Mouse (Mus musculus): ENCODE data around the gene Slc6a3. TPM values are rescaled to one million over a fixed set of nuclear protein-coding genes. Genes with fewer than 3 reads are reported as not detected.

The Slc6a3 gene
- polyA plus RNA-seq, 1 experiment from 2014 or later = 8.1 TPM

GRCm38 (mm10) chr13:73536824-73537223 lies 277 bp downstream of the Slc6a3 start:
- Histone ChIP-seq H3K4me1 (ENCODE audit: control insufficient read depth, insufficient read depth, low read length) (peaks cover 7% of the 10 kb centered on the region; the same call in 1 of the 2 replicates), H3K9ac (replicated peaks; ENCODE audit: low read length) (peak overlapping the region; percentile 32), H3K4me3 (replicated peaks; ENCODE audit: low read depth, low read length) (peak overlapping the region; percentile 36), H3K4me2 (ENCODE audit: low read length) (peak overlapping the region; percentile 66), H3K27me3 (ENCODE audit: control insufficient read depth, insufficient read depth, low read length) (peaks cover 29% of the 10 kb centered on the region), H3K36me3 (ENCODE audit: control insufficient read depth, insufficient read depth, low read length) (no peaks in the 10 kb centered on the region), H3K27ac (replicated peaks; ENCODE audit: low read depth, low read length) (no peak overlapping the region), H3K9me3 (ENCODE audit: control insufficient read depth, low read length) (no peaks in the 10 kb centered on the region)
- DNase-seq (no peak), ATAC-seq (ENCODE audit: low FRiP score, low TSS enrichment) (no peak)
- 14% methylated on average over 13 of the region's 13 CpGs for WGBS

GRCm38 (mm10) chr13:73564201-73564600 lies 27.7 kb downstream of the Slc6a3 start:
- H3K4me3 ChIP-seq (replicated peaks; ENCODE audit: low read depth, low read length) = no peak overlapping the region
- no peak overlapping the region for H3K27ac ChIP-seq (replicated peaks; ENCODE audit: low read depth, low read length)
- H3K9me3 ChIP-seq (ENCODE audit: control insufficient read depth, low read length) = no peaks in the 10 kb centered on the region
- H3K4me2 ChIP-seq (ENCODE audit: low read length) = no peak overlapping the region
- no peak overlapping the region for H3K9ac ChIP-seq (replicated peaks; ENCODE audit: low read length)
- H3K4me1 ChIP-seq (ENCODE audit: control insufficient read depth, insufficient read depth, low read length) = no peaks in the 10 kb centered on the region
- no peak for ATAC-seq (ENCODE audit: low FRiP score, low TSS enrichment)
- H3K27me3 ChIP-seq (ENCODE audit: control insufficient read depth, insufficient read depth, low read length) = no peaks in the 10 kb centered on the region
- H3K36me3 ChIP-seq (ENCODE audit: control insufficient read depth, insufficient read depth, low read length) = no peaks in the 10 kb centered on the region
- WGBS = 87% methylated on average over 5 of the region's 5 CpGs
- DNase-seq = no peak

- H3K9ac ChIP-seq (replicated peaks; ENCODE audit: low read length) = no peak overlapping the region
- DNase-seq (no peak), ATAC-seq (ENCODE audit: low FRiP score, low TSS enrichment) (no peak)
- H3K27ac ChIP-seq (replicated peaks; ENCODE audit: low read depth, low read length) = no peak overlapping the region
- no peaks in the 10 kb centered on the region for H3K4me1 ChIP-seq (ENCODE audit: control insufficient read depth, insufficient read depth, low read length)
- no peak overlapping the region for H3K4me2 ChIP-seq (ENCODE audit: low read length)
- no peaks in the 10 kb centered on the region for H3K36me3 ChIP-seq (ENCODE audit: control insufficient read depth, insufficient read depth, low read length)
- H3K9me3 ChIP-seq (ENCODE audit: control insufficient read depth, low read length) = no peaks in the 10 kb centered on the region
- no peak overlapping the region for H3K4me3 ChIP-seq (replicated peaks; ENCODE audit: low read depth, low read length)
- no peaks in the 10 kb centered on the region for H3K27me3 ChIP-seq (ENCODE audit: control insufficient read depth, insufficient read depth, low read length)
Observed at GRCm38 (mm10) chr13:73575051-73575450, 38.5 kb downstream of the Slc6a3 start.

GRCm38 (mm10) chr13:73577277-73577676 lies 40.7 kb downstream of the Slc6a3 start:
- Histone ChIP-seq H3K4me2 (ENCODE audit: low read length) (no peak overlapping the region), H3K27me3 (ENCODE audit: control insufficient read depth, insufficient read depth, low read length) (no peaks in the 10 kb centered on the region), H3K9me3 (ENCODE audit: control insufficient read depth, low read length) (no peaks in the 10 kb centered on the region), H3K9ac (replicated peaks; ENCODE audit: low read length) (no peak overlapping the region), H3K27ac (replicated peaks; ENCODE audit: low read depth, low read length) (no peak overlapping the region), H3K36me3 (ENCODE audit: control insufficient read depth, insufficient read depth, low read length) (no peaks in the 10 kb centered on the region), H3K4me1 (ENCODE audit: control insufficient read depth, insufficient read depth, low read length) (no peaks in the 10 kb centered on the region), H3K4me3 (replicated peaks; ENCODE audit: low read depth, low read length) (no peak overlapping the region)
- WGBS = 72% methylated on average over 2 of the region's 2 CpGs
- DNase-seq (no peak), ATAC-seq (ENCODE audit: low FRiP score, low TSS enrichment) (no peak)

- no peaks in the 10 kb centered on the region for H3K4me1 ChIP-seq (ENCODE audit: control insufficient read depth, insufficient read depth, low read length)
- no peak overlapping the region for H3K9ac ChIP-seq (replicated peaks; ENCODE audit: low read length)
- H3K9me3 ChIP-seq (ENCODE audit: control insufficient read depth, low read length) = no peaks in the 10 kb centered on the region
- ATAC-seq (ENCODE audit: low FRiP score, low TSS enrichment) = no peak
- no peak overlapping the region for H3K4me3 ChIP-seq (replicated peaks; ENCODE audit: low read depth, low read length)
- no peaks in the 10 kb centered on the region for H3K36me3 ChIP-seq (ENCODE audit: control insufficient read depth, insufficient read depth, low read length)
- no peak overlapping the region for H3K27ac ChIP-seq (replicated peaks; ENCODE audit: low read depth, low read length)
- no peak for DNase-seq
- H3K27me3 ChIP-seq (ENCODE audit: control insufficient read depth, insufficient read depth, low read length) = no peaks in the 10 kb centered on the region
- no peak overlapping the region for H3K4me2 ChIP-seq (ENCODE audit: low read length)
- 86% methylated on average over 3 of the region's 3 CpGs for WGBS
Observed at GRCm38 (mm10) chr13:73591488-73591887, 54.9 kb downstream of the Slc6a3 start.

- 48% methylated on average over 2 of the region's 2 CpGs for WGBS
- no peaks in the 10 kb centered on the region for H3K36me3 ChIP-seq (ENCODE audit: control insufficient read depth, insufficient read depth, low read length)
- no peak overlapping the region for H3K4me3 ChIP-seq (replicated peaks; ENCODE audit: low read depth, low read length)
- H3K4me2 ChIP-seq (ENCODE audit: low read length) = no peak overlapping the region
- ATAC-seq (ENCODE audit: low FRiP score, low TSS enrichment) = no peak
- no peaks in the 10 kb centered on the region for H3K27me3 ChIP-seq (ENCODE audit: control insufficient read depth, insufficient read depth, low read length)
- H3K9me3 ChIP-seq (ENCODE audit: control insufficient read depth, low read length) = no peaks in the 10 kb centered on the region
- no peak overlapping the region for H3K9ac ChIP-seq (replicated peaks; ENCODE audit: low read length)
- H3K27ac ChIP-seq (replicated peaks; ENCODE audit: low read depth, low read length) = no peak overlapping the region
- no peaks in the 10 kb centered on the region for H3K4me1 ChIP-seq (ENCODE audit: control insufficient read depth, insufficient read depth, low read length)
- DNase-seq = no peak
Observed at GRCm38 (mm10) chr13:73592546-73592945, 56.0 kb downstream of the Slc6a3 start.

GRCm38 (mm10) chr13:73596276-73596675 lies 59.7 kb downstream of the Slc6a3 start:
- Histone ChIP-seq H3K9me3 (ENCODE audit: control insufficient read depth, low read length) (no peaks in the 10 kb centered on the region), H3K36me3 (ENCODE audit: control insufficient read depth, insufficient read depth, low read length) (no peaks in the 10 kb centered on the region), H3K4me3 (replicated peaks; ENCODE audit: low read depth, low read length) (no peak overlapping the region), H3K27ac (replicated peaks; ENCODE audit: low read depth, low read length) (no peak overlapping the region), H3K9ac (replicated peaks; ENCODE audit: low read length) (no peak overlapping the region), H3K4me2 (ENCODE audit: low read length) (no peak overlapping the region), H3K27me3 (ENCODE audit: control insufficient read depth, insufficient read depth, low read length) (no peaks in the 10 kb centered on the region), H3K4me1 (ENCODE audit: control insufficient read depth, insufficient read depth, low read length) (no peaks in the 10 kb centered on the region)
- DNase-seq = no peak
- no peak for ATAC-seq (ENCODE audit: low FRiP score, low TSS enrichment)
- 81% methylated on average over 4 of the region's 4 CpGs for WGBS

GRCm38 (mm10) chr13:73600217-73600616 lies 63.7 kb downstream of the Slc6a3 start:
- ATAC-seq (ENCODE audit: low FRiP score, low TSS enrichment) (no peak), DNase-seq (no peak)
- no peak overlapping the region for H3K4me2 ChIP-seq (ENCODE audit: low read length)
- H3K4me3 ChIP-seq (replicated peaks; ENCODE audit: low read depth, low read length) = no peak overlapping the region
- H3K9ac ChIP-seq (replicated peaks; ENCODE audit: low read length) = no peak overlapping the region
- H3K27me3 ChIP-seq (ENCODE audit: control insufficient read depth, insufficient read depth, low read length) = no peaks in the 10 kb centered on the region
- H3K9me3 ChIP-seq (ENCODE audit: control insufficient read depth, low read length) = no peaks in the 10 kb centered on the region
- WGBS = 83% methylated on average over 4 of the region's 4 CpGs
- H3K36me3 ChIP-seq (ENCODE audit: control insufficient read depth, insufficient read depth, low read length) = no peaks in the 10 kb centered on the region
- peaks cover 10% of the 10 kb centered on the region for H3K4me1 ChIP-seq (ENCODE audit: control insufficient read depth, insufficient read depth, low read length)
- H3K27ac ChIP-seq (replicated peaks; ENCODE audit: low read depth, low read length) = no peak overlapping the region

GRCm38 (mm10) chr13:73603046-73603445 lies 66.5 kb downstream of the Slc6a3 start:
- H3K4me1 ChIP-seq (ENCODE audit: control insufficient read depth, insufficient read depth, low read length) = peaks cover 10% of the 10 kb centered on the region
- H3K9me3 ChIP-seq (ENCODE audit: control insufficient read depth, low read length) = no peaks in the 10 kb centered on the region
- H3K4me2 ChIP-seq (ENCODE audit: low read length) = peak overlapping the region; percentile 87
- ATAC-seq (ENCODE audit: low FRiP score, low TSS enrichment) (no peak), DNase-seq (no peak)
- peak overlapping the region; percentile 81 for H3K9ac ChIP-seq (replicated peaks; ENCODE audit: low read length)
- peak overlapping the region; percentile 80 for H3K4me3 ChIP-seq (replicated peaks; ENCODE audit: low read depth, low read length)
- H3K36me3 ChIP-seq (ENCODE audit: control insufficient read depth, insufficient read depth, low read length) = peaks cover 18% of the 10 kb centered on the region
- WGBS = 58% methylated on average over 4 of the region's 4 CpGs
- H3K27ac ChIP-seq (replicated peaks; ENCODE audit: low read depth, low read length) = no peak overlapping the region
- H3K27me3 ChIP-seq (ENCODE audit: control insufficient read depth, insufficient read depth, low read length) = no peaks in the 10 kb centered on the region
